Mouse (Mus musculus) embryonic facial prominence, embryonic 12.5 days (tissue): ENCODE data around the gene Chd6. TPM values are rescaled to one million over a fixed set of nuclear protein-coding genes. Genes with fewer than 3 reads are reported as not detected.

Source experiments
- ATAC-seq: fragments of 200-750 bp; cut with Nextera tagmentation; 2 replicates; pipeline ENCODE4 v1.8.0; 2017; ENCODE audit not compliant: insufficient number of reproducible peaks, insufficient read depth, low FRiP score, low TSS enrichment
- H3K27ac ChIP-seq: fragments of 300-500 bp; sonication (generic); 2 replicates; pipeline ENCODE4 v1.5.1; 2016; ENCODE audit warnings: mild to moderate bottlenecking
- H3K27me3 ChIP-seq: fragments of 300-500 bp; sonication (generic); 2 replicates; pipeline ENCODE4 v1.6.1; 2016; ENCODE audit warnings: mild to moderate bottlenecking, moderate library complexity
- H3K36me3 ChIP-seq: fragments of 300-500 bp; sonication (generic); 2 replicates; pipeline ENCODE4 v1.6.1; 2016; ENCODE audit warnings: mild to moderate bottlenecking
- H3K4me1 ChIP-seq: fragments of 300-500 bp; sonication (generic); 2 replicates; pipeline ENCODE4 v1.6.1; 2016
- H3K4me2 ChIP-seq: fragments of 300-500 bp; sonication (generic); replicated peaks from 2 replicates; pipeline ENCODE4 v1.6.1; 2016; ENCODE audit warnings: mild to moderate bottlenecking, moderate library complexity
- H3K4me3 ChIP-seq: fragments of 300-500 bp; sonication (generic); 2 replicates; pipeline ENCODE4 v1.5.1; 2016; ENCODE audit warnings: mild to moderate bottlenecking
- H3K9ac ChIP-seq: fragments of 300-500 bp; sonication (generic); 2 replicates; pipeline ENCODE4 v1.6.1; 2016; ENCODE audit warnings: mild to moderate bottlenecking, moderate library complexity
- H3K9me3 ChIP-seq: fragments of 300-500 bp; sonication (generic); 2 replicates; pipeline ENCODE4 v1.6.1; 2016; ENCODE audit warnings: mild to moderate bottlenecking, moderate library complexity
- WGBS: fragments of 180-500 bp; shearing (Covaris S2); methylation state at CpG from one replicate; pipeline ENCODE4 v1.1.7; 2016; 5-methylcytosine and 5-hydroxymethylcytosine counted together
- polyA plus RNA-seq: library from polyadenylated mRNA; unstranded; fragments of >200 nt; fragmentation: Nextera tagmentation; extraction: Ambion mirVana; gene quantifications from 2 replicates; pipeline ENCODE4 v1.2.1, GENCODE M21; 2016

Gene Chd6
- polyA plus RNA-seq, 1 experiment from 2014 or later, result 44.6 TPM

GRCm38 (mm10) chr2:160953131-160953873 is 155.6 kb downstream of the Chd6 start:
- H3K27me3 ChIP-seq, result no peaks in the 10 kb centered on the region
- H3K4me1 ChIP-seq, result 0 out of 2 replicates have a peak, but pooled peaks cover 11% of the 10 kb centered on the region
- no peak overlapping the region for H3K4me2 ChIP-seq
- no peaks in the 10 kb centered on the region for H3K9me3 ChIP-seq
- 81% methylated on average over 7 of the region's 7 CpGs for WGBS
- H3K36me3 ChIP-seq, result peaks cover 75% of the 10 kb centered on the region
- H3K27ac ChIP-seq, result no peak overlapping the region
- no peak overlapping the region for H3K9ac ChIP-seq
- ATAC-seq, result 0 out of 2 replicates have a peak, but pooled peaks have one; percentile 17
- no peak overlapping the region for H3K4me3 ChIP-seq

DNA sequence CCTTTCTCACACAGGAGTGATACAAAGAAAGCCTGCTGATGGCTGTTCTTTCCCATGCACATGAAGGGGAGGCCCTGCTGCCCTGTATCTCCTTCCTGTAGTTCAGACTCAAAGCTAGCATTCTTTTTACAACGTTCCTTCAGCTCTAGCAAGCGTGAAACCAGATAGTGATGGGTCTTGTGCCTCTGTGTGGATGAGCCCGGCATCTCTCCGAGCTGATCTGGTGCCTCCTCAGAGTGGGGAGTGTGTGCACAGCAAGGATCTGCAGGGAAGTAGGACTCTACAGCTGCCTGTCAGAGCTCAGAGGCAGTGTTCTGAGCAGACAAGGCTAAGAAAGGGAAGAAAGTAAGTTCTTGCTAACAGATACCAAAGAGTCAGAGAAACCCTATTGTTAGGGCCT is 157.3 kb downstream of the Chd6 start:
- ATAC-seq, result no peak
- Histone ChIP-seq H3K9ac (no peak overlapping the region), H3K4me3 (no peak overlapping the region), H3K4me2 (no peak overlapping the region), H3K4me1 (0 out of 2 replicates have a peak, but pooled peaks cover 11% of the 10 kb centered on the region), H3K9me3 (no peaks in the 10 kb centered on the region), H3K27me3 (no peaks in the 10 kb centered on the region), H3K36me3 (peaks cover 76% of the 10 kb centered on the region), H3K27ac (no peak overlapping the region)
- WGBS, result 69% methylated on average over 4 of the region's 4 CpGs

- ATAC-seq, result no peak
- peaks cover 11% of the 10 kb centered on the region; the same call in 1 of the 2 replicates for H3K36me3 ChIP-seq
Measured at GRCm38 (mm10) chr2:160942443-160942842, 166.4 kb downstream of the Chd6 start.

DNA sequence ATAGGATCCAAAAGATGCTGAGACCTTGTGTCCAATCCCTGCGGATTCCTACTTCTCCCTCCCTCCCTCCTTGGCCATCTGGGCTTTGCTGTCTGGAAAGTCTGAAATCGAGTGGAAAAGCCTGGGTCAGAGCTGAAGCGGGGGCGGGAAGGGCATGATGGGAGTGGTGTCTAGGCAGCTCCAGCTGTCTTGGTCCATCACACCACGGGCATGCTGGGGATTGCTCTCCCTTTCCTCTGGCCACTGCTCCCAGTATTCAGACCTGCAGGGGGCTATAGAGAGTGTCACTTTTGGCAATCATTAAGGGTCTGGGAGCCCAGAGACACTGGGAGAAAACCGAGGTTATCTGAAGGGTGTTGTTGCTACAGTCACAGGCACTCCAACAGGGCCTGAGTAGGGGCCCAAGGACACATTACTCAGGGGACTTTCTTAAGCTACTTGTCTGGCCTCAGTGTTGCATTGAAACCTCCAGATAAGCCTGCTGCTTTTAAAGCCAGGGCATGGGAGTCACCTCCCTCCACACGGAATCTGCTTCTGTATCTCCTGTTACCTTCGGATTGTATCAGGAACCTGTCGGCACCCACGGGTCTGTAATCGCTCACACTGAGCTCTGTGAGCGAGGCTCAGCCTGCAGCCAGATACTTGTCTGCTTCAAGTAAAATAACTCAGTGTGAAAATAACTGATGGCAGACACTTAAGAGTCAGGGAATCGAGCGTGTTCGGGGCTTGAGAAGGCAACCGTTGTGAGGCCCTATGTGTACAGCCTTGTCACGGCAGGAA is 167.8 kb downstream of the Chd6 start:
- ATAC-seq, result 0 out of 2 replicates have a peak, but pooled peaks have one; percentile 59
- no peak overlapping the region for H3K27ac ChIP-seq
- H3K4me1 ChIP-seq, result peaks cover 4% of the 10 kb centered on the region; the same call in 1 of the 2 replicates
- no peak overlapping the region for H3K9ac ChIP-seq
- no peaks in the 10 kb centered on the region for H3K27me3 ChIP-seq
- no peaks in the 10 kb centered on the region for H3K9me3 ChIP-seq
- H3K4me3 ChIP-seq, result no peak overlapping the region
- no peak overlapping the region for H3K4me2 ChIP-seq
- 0 out of 2 replicates have a peak, but pooled peaks cover 5% of the 10 kb centered on the region for H3K36me3 ChIP-seq
- 69% methylated on average over 17 of the region's 17 CpGs for WGBS

More at GRCm38 (mm10) chr2:160942443-160942842, 166.4 kb downstream of the Chd6 start:
- H3K9me3 ChIP-seq, result no peaks in the 10 kb centered on the region
- no peak overlapping the region for H3K4me2 ChIP-seq
- H3K27me3 ChIP-seq, result no peaks in the 10 kb centered on the region
- H3K4me1 ChIP-seq, result peaks cover 4% of the 10 kb centered on the region; the same call in 1 of the 2 replicates
- H3K4me3 ChIP-seq, result no peak overlapping the region
- 0 out of 2 replicates have a peak overlapping the region, but pooled peaks have one; percentile 36 for H3K27ac ChIP-seq
- 50% methylated on average over 3 of the region's 3 CpGs for WGBS
- H3K9ac ChIP-seq, result no peak overlapping the region

DNA sequence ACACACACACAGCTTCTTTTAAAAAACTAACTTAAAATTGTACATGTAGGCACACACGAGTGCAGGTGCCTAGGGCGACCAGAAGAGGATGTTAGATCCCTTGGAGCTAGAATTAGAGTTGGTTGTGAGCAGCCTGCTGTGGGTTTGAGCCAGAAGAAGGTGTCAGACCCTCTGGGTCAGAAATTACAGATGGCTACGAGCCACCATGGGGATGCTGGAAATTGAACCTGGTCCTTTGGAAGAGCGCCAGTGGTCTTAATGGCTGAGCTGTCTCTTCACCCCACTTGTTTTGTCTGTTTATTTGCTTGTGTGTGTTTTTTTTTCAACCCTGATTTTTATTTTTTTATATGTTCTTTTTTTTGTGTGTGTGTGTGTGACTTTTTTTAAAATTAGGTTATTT is 174.4 kb downstream of the Chd6 start:
- Histone ChIP-seq H3K4me2 (no peak overlapping the region), H3K27me3 (no peaks in the 10 kb centered on the region), H3K36me3 (no peaks in the 10 kb centered on the region), H3K27ac (no peak overlapping the region), H3K4me1 (peaks cover 24% of the 10 kb centered on the region), H3K9ac (no peak overlapping the region), H3K4me3 (no peak overlapping the region), H3K9me3 (no peaks in the 10 kb centered on the region)
- WGBS, result 78% methylated on average over 4 of the region's 4 CpGs
- no peak for ATAC-seq

- no peak for ATAC-seq
- H3K4me2 ChIP-seq, result no peak overlapping the region
- WGBS, result 61% methylated on average over 5 of the region's 5 CpGs
- H3K4me3 ChIP-seq, result no peak overlapping the region
- H3K9me3 ChIP-seq, result no peaks in the 10 kb centered on the region
- no peak overlapping the region for H3K9ac ChIP-seq
- H3K27ac ChIP-seq, result no peak overlapping the region
- no peaks in the 10 kb centered on the region for H3K27me3 ChIP-seq
- H3K4me1 ChIP-seq, result peaks cover 24% of the 10 kb centered on the region
- no peaks in the 10 kb centered on the region for H3K36me3 ChIP-seq
Measured at GRCm38 (mm10) chr2:160933890-160934289, 175.0 kb downstream of the Chd6 start.

DNA sequence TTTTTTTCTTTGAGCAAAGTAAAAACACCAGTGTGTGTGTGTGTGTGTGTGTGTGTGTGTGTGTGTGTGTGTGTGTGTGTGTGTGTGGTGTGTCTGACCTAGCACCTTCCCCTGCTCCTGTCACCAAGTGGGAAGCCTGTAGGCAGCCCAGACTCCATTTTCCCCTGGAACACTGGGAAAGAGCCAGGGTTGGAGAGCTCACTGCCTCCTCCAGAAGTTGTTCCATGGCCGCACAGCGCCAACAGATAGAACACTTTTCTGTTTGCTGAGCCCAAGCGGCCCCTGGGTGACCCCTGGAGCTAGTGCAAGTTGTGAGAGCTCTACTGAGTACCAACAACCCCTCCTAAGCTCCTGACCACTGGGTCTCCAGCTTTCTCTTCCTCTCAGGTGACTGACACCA is 175.9 kb downstream of the Chd6 start:
- Histone ChIP-seq H3K36me3 (no peaks in the 10 kb centered on the region), H3K9me3 (no peaks in the 10 kb centered on the region), H3K4me1 (peaks cover 24% of the 10 kb centered on the region), H3K27me3 (no peaks in the 10 kb centered on the region), H3K9ac (no peak overlapping the region), H3K4me2 (no peak overlapping the region), H3K4me3 (no peak overlapping the region), H3K27ac (peak overlapping the region; percentile 75)
- ATAC-seq, result no peak
- WGBS, result 54% methylated on average over 3 of the region's 3 CpGs

DNA sequence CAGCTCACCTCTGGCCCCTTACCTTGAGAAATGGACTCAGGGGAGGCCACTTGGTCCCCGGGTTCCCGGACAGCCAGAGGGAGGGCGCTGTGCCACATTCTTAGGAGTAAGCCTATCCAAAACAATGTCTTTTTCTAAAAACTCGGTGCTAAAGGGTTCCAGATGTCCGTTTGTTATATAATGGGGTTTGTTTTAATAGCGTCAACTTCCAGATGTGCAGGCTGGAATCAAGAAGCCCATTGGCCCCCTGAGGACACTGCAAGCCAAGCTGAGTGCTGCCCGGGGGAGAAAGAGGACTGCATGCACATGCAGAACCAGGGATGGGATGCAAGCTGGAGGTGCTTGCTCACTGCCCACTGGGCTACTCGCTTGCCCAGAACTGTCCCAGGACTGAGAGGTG is 176.6 kb downstream of the Chd6 start:
- 24% methylated on average over 8 of the region's 8 CpGs for WGBS
- Histone ChIP-seq H3K9ac (no peak overlapping the region), H3K27me3 (no peaks in the 10 kb centered on the region), H3K36me3 (no peaks in the 10 kb centered on the region), H3K9me3 (no peaks in the 10 kb centered on the region), H3K4me2 (peak overlapping the region; percentile 8; the same call in 1 of the 2 replicates), H3K27ac (peak overlapping the region; percentile 75), H3K4me1 (peaks cover 24% of the 10 kb centered on the region), H3K4me3 (no peak overlapping the region)
- peak; percentile 68 for ATAC-seq

- Histone ChIP-seq H3K27ac (0 out of 2 replicates have a peak overlapping the region, but pooled peaks have one; percentile 75), H3K9ac (no peak overlapping the region), H3K4me3 (no peak overlapping the region), H3K27me3 (no peaks in the 10 kb centered on the region), H3K36me3 (no peaks in the 10 kb centered on the region), H3K4me1 (peaks cover 30% of the 10 kb centered on the region), H3K4me2 (no peak overlapping the region), H3K9me3 (no peaks in the 10 kb centered on the region)
- no peak for ATAC-seq
- 94% methylated on average over 5 of the region's 5 CpGs for WGBS
Measured at GRCm38 (mm10) chr2:160931378-160931777, 177.5 kb downstream of the Chd6 start.

DNA sequence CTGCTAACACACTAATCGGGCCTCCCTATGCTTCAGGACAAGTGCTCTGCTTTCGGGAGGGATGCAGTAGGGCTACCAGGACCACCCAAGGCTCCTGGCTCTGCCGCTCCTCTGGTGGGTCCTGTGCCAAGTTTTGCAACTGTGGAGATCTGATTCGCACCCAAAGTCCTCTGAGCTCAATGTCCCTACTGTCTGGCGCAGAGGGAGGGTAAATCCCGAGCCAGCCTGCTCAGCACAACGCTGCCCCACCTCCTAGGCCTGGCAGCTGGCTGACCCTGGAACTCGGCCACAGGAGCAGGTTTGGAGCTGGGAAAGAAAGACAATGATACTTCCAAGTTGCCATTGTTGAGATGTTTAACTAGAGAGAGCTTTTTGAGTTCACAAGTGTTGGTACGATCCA is 183.7 kb downstream of the Chd6 start:
- Histone ChIP-seq H3K9me3 (no peaks in the 10 kb centered on the region), H3K36me3 (no peaks in the 10 kb centered on the region), H3K27ac (no peak overlapping the region), H3K9ac (no peak overlapping the region), H3K4me1 (peaks cover 7% of the 10 kb centered on the region; the same call in 1 of the 2 replicates), H3K27me3 (no peaks in the 10 kb centered on the region), H3K4me2 (no peak overlapping the region), H3K4me3 (no peak overlapping the region)
- 85% methylated on average over 9 of the region's 9 CpGs for WGBS
- no peak for ATAC-seq

DNA sequence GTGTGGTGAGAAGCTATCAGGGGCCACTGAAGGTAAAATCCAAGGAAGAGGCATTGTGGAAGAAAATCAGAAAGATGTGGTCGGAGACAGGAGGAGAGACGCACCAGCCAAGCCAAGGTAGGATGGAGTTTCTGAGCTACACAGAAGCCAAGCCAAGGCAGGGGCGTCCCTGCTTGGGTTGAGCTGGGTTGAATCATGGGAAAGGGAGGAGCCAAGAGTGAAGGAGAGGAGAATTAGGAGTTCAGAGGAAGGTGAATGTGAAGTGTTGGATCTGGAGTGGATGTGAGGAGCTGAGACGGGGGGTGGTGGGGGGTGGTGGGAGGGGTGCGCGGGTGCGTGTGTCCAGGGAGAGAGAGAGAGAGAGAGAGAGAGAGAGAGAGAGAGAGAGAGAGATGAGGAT is 187.6 kb downstream of the Chd6 start:
- Histone ChIP-seq H3K27me3 (no peaks in the 10 kb centered on the region), H3K9ac (no peak overlapping the region), H3K27ac (no peak overlapping the region), H3K4me2 (no peak overlapping the region), H3K9me3 (no peaks in the 10 kb centered on the region), H3K4me1 (no peaks in the 10 kb centered on the region), H3K4me3 (no peak overlapping the region), H3K36me3 (no peaks in the 10 kb centered on the region)
- ATAC-seq, result no peak
- WGBS, result 56% methylated on average over 4 of the region's 7 CpGs

GRCm38 (mm10) chr2:160918930-160919215 is 190.0 kb downstream of the Chd6 start:
- WGBS, result 71% methylated on average over 2 of the region's 2 CpGs
- H3K4me3 ChIP-seq, result no peak overlapping the region
- no peak overlapping the region for H3K9ac ChIP-seq
- H3K4me2 ChIP-seq, result no peak overlapping the region
- H3K27ac ChIP-seq, result no peak overlapping the region
- H3K4me1 ChIP-seq, result peaks cover 13% of the 10 kb centered on the region; the same call in 1 of the 2 replicates
- 0 out of 2 replicates have a peak, but pooled peaks cover 6% of the 10 kb centered on the region for H3K27me3 ChIP-seq
- H3K9me3 ChIP-seq, result no peaks in the 10 kb centered on the region
- peak; percentile 4; the same call in 1 of the 2 replicates for ATAC-seq
- no peaks in the 10 kb centered on the region for H3K36me3 ChIP-seq
